Mouse (Mus musculus) splenic B cell, adult 2 months (primary cell): ENCODE data around the gene Mxd3.

Source experiments
- DNase-seq: peaks from one replicate; pipeline ENCODE4 v3.0.0-alpha.2; 2011; ENCODE audit warnings: low read depth, low spot score
- H3K27me3 ChIP-seq: 2 replicates; pipeline ENCODE4 v1.6.1; 2012; ENCODE audit warnings: mild to moderate bottlenecking, low read length, moderate library complexity, mixed read lengths; ENCODE audit not compliant: control insufficient read depth, poor library complexity, insufficient read depth, severe bottlenecking
- H3K36me3 ChIP-seq: 2 replicates; pipeline ENCODE4 v1.6.1; 2012; ENCODE audit warnings: mild to moderate bottlenecking, low read length, moderate library complexity, mixed read lengths; ENCODE audit not compliant: control insufficient read depth, poor library complexity, insufficient read depth, severe bottlenecking

Gene Mxd3

DNA sequence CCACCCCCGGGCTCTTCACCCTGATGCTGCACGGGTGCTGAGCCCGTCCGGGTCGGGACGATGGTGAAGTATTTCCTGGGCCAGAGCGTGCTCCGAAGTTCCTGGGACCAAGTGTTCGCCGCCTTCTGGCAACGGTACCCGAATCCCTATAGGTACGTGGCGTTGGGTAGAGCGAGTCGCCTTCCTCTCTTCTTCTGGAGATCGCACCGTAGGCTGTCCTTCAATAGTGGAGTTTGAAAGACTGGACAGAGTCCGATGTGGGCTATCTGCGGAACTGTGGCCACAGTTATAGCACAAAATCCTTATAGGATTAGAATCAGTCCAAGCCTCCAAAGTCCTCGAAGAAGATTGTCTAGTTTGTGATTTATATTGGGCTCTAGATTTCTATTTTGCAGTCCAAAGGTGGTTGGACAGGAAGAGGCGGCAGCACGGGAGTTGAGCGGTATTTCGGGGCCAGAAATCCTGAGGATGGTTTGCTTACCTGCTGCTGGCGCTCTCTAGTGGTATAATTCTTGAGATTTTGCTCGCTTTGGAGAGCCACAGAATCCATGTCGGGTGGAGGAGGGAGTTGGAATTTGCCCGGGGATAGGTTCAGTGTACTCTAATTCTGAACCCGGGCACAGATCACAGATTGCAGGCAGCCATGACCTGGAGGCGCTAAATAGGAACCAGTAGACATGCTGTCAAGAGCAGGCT lies 7.3 kb downstream of the Mxd3 start:
- H3K36me3 ChIP-seq: peaks cover 6% of the 10 kb centered on the region
- H3K27me3 ChIP-seq: no peaks in the 10 kb centered on the region
- peak; percentile 53 for DNase-seq

DNA sequence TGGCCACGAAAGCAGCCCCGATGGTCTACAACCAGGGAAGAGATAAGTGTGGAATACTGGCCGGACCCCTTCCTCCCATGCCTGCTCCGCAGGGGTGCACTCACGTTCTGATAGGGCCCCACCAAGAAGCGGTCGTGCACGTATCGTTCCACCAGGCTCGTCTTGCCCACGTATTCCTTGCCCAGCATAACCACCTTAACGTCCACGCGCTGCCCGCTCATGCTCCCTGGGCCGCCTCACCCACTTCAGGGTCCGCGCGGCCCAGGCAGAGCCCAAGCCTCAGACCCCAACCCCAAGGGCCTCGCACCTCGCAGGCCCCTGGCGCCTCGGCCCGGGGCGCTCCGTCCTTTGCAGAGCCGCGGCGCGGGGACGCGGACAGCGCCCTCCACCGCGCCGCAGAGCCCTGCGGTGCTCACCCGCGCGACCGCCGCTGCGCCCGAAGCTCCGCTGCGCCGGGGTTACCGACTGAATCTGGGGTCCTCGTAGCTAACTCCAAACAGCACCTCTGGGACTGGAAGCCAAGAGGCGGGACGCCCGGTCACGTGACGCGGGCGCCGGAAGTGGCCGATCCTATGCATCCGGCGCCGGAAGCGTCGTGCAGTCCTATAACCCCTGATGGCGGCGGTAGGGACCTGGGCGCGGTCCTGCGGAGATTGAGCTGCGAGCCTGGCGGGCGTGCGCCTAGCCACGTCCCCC lies 8.0 kb downstream of the Mxd3 start, which contains the start of gene Rab24:
Gene Rab24, minus strand, starts transcription at position 513 of the 696 bp plus-strand sequence.
- H3K27me3 ChIP-seq: no peaks in the 10 kb centered on the region
- H3K36me3 ChIP-seq: peaks cover 6% of the 10 kb centered on the region
- peak; percentile 88 for DNase-seq

DNA sequence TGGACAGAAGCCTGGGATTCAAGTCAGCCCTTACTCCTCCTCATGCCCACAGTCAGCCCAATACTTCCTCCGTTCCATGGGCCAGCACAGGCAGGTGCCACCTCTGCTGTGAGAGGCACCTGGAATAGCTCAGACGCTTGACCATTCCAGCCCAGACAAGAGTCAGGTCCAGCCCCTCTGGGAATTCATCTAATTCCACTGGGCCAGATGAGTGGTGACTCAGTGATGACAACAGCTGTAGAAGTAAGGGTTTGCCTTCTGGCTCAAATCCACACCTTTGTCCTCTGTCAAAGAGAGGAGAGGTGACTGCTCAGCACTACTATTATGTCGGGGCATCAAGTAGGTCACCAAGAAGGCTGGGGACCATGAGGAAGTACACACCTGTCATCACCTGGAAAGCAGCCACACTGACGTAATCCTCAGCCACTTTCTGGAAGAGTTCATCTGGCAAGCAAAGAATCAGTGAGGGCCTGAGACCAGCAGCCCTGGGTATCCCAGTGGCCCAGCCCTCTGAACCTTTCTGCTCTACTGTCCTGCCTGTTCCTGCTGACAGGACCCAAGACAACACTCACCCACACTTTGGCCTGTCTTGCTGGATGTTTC lies 9.6 kb downstream of the Mxd3 start, which contains the start of gene Prelid1:
Gene Prelid1, plus strand, starts transcription at position 570 of the 603 bp plus-strand sequence.
- H3K36me3 ChIP-seq: no peaks in the 10 kb centered on the region; the same call in 1 of the 2 replicates
- H3K27me3 ChIP-seq: no peaks in the 10 kb centered on the region
- DNase-seq: no peak

DNA sequence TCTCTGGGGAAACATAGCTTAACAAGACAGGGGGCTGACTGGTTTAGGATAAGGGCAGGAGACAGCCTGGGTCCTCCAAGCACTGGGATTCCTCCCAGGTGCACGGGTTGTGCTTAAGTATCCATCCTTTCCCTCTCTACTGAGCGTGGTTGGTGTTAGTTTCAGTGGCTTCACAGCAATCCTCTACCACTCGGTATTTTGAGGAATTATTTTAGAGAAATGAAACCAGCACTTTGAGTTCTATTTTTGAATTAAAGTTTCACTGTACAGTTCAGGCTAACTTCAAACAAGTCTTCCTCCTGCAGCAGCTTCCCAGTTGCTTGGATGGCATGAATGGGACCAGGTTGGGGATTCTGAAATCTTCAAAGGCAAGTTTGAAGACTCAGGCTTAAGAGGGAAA lies 11.3 kb downstream of the Mxd3 start:
- peaks cover 4% of the 10 kb centered on the region for H3K36me3 ChIP-seq
- peak; percentile 46 for DNase-seq
- H3K27me3 ChIP-seq: no peaks in the 10 kb centered on the region

DNA sequence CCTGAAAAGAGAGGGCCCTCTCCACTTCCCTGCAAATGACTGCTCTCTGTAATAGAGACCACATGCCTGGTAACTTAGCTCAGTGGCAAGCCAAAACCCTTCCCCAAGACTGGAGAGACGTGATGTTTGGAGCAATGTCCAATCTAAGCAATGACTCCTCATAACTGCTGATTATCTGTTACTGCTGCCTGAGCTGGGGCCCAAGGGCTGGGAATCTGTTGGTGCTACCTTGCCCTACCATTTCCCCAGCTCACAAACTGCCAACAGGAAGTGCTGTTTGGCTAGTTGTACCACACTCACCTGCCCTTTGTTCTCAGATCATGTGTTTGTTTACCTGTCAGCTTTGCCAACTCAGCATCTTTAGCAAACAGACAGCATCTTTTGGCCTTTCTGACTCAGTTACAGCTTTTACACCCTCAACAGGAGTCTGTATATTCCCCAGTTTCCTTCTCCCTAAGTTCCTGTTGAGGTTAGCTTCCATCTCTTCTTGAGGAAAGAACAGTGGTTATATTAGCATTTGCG lies 14.7 kb downstream of the Mxd3 start:
- Histone ChIP-seq H3K27me3 (no peaks in the 10 kb centered on the region), H3K36me3 (peaks cover 21% of the 10 kb centered on the region)
- DNase-seq: no peak

DNA sequence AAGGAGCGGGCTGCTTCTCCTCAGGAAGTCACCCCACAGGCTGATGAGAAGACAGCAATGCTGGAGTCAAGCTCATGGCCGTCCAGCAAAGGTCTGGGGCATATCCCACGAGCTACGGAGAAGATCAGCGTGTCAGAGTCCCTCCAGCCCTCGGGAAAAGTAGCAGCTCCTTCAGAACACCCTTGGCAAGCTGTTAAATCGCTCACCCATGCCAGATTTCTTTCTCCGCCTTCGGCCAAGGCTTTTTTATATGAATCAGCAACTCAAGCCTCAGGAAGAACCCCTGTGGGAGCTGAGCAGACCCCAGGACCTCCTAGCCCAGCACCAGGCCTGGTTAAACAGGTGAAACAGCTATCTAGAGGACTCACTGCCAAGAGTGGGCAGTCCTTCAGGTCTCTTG lies 16.6 kb downstream of the Mxd3 start:
- peaks cover 28% of the 10 kb centered on the region for H3K36me3 ChIP-seq
- H3K27me3 ChIP-seq: no peaks in the 10 kb centered on the region
- DNase-seq: no peak

DNA sequence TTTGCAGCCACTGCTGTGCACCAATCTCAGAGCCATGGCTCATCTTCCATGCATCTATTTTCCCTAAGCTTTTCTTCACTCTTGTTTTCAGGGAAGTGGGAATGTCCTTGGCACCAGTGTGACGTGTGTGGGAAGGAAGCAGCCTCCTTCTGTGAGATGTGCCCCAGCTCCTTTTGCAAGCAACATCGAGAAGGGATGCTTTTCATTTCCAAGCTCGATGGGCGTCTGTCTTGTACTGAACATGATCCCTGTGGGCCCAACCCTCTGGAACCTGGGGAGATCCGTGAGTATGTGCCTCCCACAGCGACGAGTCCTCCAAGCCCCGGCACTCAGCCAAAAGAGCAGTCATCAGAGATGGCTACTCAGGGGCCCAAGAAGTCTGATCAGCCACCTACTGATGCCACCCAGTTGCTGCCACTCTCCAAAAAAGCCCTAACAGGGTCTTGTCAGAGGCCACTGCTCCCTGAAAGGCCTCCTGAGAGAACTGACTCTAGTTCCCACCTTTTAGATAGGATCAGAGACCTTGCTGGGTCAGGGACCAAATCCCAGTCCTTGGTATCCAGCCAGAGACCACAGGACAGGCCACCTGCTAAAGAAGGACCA lies 17.5 kb downstream of the Mxd3 start:
- no peak for DNase-seq
- Histone ChIP-seq H3K27me3 (no peaks in the 10 kb centered on the region), H3K36me3 (peaks cover 33% of the 10 kb centered on the region)

DNA sequence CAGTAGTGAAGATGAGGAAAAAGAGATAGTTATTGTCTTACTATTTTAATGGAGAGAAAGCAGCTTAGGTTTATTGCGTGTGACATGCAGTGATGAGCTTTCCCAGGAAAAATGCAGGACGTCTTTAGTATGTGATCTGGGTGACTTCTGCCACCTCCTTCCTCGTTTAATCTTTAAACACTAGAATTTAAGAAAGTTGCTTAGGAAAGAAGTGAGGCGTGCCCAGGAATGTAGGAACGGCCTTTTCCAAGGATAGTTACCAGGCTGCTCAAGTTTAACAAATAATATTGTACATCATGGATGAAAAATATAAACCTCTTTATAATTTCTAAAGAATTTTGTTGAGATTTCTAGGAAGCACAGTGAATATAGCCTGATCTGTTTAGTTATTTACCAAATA lies 28.7 kb downstream of the Mxd3 start:
- DNase-seq: no peak
- H3K27me3 ChIP-seq: no peaks in the 10 kb centered on the region
- peaks cover 26% of the 10 kb centered on the region for H3K36me3 ChIP-seq

DNA sequence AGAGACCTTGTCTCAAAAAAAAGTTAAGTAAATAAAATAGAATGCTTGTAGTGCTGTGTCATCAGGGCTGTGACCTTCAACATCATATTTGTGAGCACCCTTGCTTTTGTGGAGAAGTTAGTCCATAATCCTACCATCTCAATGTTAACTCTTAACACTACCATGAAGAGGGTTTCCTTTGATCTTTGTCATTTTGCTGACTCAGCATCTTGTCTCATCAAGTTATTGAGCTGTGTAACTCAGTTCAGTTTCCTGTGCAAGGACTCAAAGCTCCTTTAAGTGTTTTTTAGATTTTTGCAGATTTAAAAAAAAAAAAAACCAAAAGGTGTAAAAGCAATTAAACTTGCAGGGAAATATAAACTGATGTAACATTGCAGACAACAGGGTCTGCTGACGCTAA lies 32.9 kb downstream of the Mxd3 start:
- no peak for DNase-seq
- no peaks in the 10 kb centered on the region for H3K27me3 ChIP-seq
- peaks cover 18% of the 10 kb centered on the region for H3K36me3 ChIP-seq

DNA sequence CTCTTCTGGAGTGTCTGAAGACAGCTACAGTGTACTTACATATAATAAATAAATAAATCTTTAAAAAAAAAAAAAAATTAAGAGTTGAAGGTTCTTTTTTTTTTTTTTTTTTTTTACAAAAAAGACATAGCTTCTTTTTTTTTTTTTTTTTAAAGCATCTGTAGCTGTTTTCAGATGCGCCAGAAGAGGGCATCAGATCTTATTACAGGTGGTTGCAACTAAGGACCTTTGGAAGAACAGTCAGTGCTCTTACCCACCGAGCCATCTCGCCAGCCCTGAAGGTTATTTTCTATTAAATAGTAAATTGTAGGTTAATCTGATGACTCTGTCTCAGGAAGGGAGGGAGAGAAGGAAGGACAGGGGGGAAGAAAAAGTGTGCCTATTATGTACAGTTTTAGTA lies 40.8 kb downstream of the Mxd3 start:
- DNase-seq: peak; percentile 50
- Histone ChIP-seq H3K36me3 (peaks cover 26% of the 10 kb centered on the region), H3K27me3 (no peaks in the 10 kb centered on the region; the same call in 1 of the 2 replicates)

DNA sequence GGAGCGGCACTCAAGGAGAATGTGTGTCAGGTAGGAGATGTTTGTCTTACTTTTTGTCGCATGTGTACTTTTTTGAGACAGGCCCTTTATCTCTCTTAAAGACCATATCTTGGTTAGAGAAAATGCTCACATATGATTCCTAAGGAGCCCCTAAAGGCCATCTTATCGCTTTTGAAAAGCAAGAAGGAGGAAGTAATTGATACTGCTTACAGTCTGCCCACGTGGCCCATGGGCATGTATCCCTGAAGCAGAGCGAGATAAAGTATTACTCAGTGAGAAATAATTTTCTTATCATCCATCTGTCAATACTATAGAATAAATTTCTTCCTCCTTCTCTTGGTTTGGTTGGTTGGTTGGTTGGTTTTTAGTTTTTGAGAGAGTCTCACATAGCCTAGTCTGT lies 52.0 kb downstream of the Mxd3 start:
- DNase-seq: no peak
- Histone ChIP-seq H3K27me3 (no peaks in the 10 kb centered on the region), H3K36me3 (peaks cover 27% of the 10 kb centered on the region)

DNA sequence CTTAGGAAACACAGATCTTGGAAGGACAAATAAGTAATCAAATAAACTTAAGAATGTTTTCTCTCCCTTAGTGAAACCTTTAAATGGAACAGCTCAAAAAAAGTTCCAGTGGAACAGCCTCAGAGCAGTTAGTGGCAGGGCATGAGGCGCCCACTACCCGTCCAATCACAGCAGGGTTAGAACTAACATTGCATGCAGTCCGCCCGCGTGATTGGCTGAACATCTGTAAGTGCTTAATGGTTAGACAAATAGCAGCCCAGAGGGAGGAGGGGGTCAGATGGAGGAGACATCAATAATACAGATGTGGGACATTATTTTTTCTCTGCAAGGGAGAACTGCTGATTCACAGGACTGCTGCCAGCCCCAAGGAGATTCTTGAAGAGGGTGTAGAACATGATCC lies 52.4 kb downstream of the Mxd3 start:
- DNase-seq: no peak
- H3K36me3 ChIP-seq: peaks cover 25% of the 10 kb centered on the region
- H3K27me3 ChIP-seq: no peaks in the 10 kb centered on the region
